Mouse (Mus musculus) heart, postnatal 36 days (tissue): ENCODE data around the gene Nudt7. TPM values are rescaled to one million over a fixed set of nuclear protein-coding genes. Genes with fewer than 3 reads are reported as not detected.

Source experiments
- DNase-seq, 2 experiments: peaks; one replicate each; pipeline ENCODE4 v3.0.0; 2021 to 2022
- intact Hi-C: fragments of 180-260 bp; cut with DNase I; formaldehyde crosslinking; loops from one replicate; pipeline ENCODE4 v1.15.1; 2025
- total RNA-seq, 2 experiments: library from RNA; stranded (reverse); gene quantifications; 2 replicates each; pipeline ENCODE4 v1.2.3; 2021

Nudt7 gene
- total RNA-seq, 2 experiments from 2014 or later = 86.3 to 119 TPM

- intact Hi-C loops = no loop called here
- no peak for DNase-seq
Observed at GRCm38 (mm10) chr8:114140437-114140836, 7.1 kb downstream of the Nudt7 start.

DNA sequence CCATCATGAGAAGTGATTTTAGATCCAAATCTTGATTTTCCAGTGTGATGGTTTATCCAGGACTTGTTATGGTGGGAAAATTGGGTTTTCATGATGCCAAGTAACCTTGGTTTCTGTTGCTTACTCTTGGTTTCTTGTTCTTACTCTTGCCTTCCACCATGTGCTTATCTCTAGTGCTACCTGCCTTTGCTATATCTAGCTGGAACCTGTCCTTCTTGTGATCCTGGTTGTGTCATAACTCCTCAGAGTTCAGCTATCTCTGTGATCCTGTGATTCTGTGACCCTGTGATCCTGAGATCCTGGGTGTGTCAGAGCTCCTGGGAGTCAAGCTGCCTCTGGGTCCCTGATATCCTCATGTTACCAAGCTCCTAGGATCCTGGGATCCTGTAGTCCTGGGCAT, 8.8 kb downstream of the Nudt7 start:
- intact Hi-C loops = no loop called here
- DNase-seq = no peak

GRCm38 (mm10) chr8:114143645-114144290, 10.4 kb downstream of the Nudt7 start:
- DNase-seq = peak; percentile 57 to 61
- intact Hi-C loops = no loop called here

DNA sequence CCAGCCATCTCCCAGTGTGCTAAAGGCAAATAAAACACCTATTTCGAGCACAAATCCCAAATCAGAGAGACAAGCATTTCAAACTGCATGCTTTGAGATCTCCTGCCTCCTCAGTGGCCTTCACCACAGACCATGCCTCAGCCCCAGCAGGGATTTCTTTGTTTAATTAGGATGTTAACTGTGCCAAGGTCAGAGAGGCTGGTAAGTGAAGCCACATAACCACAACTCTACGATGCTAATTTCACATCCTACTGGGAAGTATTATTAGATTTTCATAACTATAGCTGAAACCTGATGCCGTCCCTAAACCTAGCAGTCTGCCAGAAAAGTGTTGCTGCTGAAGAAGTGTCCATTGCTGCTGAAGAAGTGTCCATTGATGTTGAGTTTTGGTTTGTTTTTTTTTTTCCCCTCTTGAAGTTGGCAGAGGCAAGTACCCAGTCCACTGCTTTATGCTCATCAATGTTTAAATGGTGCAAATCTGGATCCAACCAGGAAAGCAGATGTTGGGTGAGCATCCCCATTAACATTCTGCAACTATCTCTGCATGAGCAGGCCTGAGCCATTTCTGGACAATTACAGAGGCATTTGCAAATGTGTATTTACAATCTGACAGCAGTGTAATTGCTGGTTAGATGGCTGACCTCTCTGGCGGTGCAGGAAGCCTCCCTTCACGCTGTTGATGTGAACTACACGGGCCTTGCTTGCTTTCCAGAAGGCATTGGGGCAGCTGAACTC, 20.1 kb downstream of the Nudt7 start:
- intact Hi-C loops = no loop called here
- no peak for DNase-seq

- DNase-seq = no peak
- intact Hi-C loops = no loop called here
Observed at GRCm38 (mm10) chr8:114158586-114158985, 25.2 kb downstream of the Nudt7 start.

DNA sequence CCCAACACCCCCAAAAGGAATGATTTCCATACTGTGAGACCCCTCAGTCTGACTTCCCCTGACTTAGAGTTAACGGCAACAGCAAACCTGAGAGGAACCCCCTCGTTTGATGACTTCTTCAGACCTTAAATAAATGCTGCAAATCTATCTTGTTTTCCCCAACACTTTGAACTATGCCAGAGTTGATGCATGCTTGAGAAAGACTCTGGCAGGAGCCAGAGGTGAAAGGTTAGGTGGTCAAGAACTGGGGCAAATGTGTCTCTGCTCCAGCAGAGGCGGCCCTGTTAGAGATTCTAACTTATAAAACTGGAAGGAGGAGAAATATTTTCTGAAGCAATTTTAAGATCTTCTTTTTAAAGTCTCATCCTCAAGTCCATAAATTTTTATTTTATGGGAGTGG, 26.3 kb downstream of the Nudt7 start:
- intact Hi-C loops = no loop called here
- DNase-seq = no peak

GRCm38 (mm10) chr8:114163871-114164270, 30.5 kb downstream of the Nudt7 start:
- DNase-seq = no peak
- intact Hi-C loops = no loop called here

GRCm38 (mm10) chr8:114164444-114165096, 31.2 kb downstream of the Nudt7 start:
- DNase-seq = no peak
- intact Hi-C loops = no loop called here

DNA sequence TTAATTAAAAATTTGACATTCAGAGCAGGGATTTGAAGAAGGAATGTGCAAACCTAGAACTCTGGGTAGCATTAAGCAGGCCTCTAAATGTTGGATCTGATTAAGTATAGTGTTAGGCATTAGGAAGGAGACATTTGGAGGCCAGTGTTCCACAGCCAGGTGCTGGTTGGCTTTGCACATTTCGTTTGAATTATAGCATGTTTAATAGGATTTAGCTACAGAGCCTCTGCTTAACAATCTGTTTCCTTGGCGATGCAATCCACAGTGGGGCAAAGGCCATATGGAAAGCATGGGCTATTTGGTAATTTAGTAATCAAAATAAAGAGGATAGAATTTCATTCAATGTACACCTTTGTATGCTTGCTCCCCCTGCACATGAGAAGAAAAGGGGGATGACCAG, 32.4 kb downstream of the Nudt7 start:
- intact Hi-C loops = no loop called here
- DNase-seq = no peak

GRCm38 (mm10) chr8:114176721-114177120, 43.4 kb downstream of the Nudt7 start:
- intact Hi-C loops = no loop called here
- DNase-seq = no peak

DNA sequence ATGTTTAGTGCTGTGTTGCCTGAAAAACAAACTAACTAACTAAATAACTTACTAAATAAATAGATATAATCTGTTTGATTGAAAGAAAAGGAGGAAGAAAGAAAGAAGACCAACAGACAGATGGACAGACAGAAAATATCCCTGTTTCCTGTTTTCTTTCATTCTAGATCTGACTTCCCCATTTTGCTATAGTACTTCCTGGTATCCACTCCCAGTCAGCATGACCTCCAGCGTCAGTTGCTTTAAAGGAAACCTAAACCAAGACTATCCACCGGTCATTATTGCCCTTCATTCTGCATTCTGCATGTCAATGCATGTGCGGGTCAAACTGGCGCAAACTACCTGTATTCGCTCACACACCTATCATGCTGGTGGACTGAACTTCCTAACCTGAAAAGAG, 60.0 kb downstream of the Nudt7 start:
- intact Hi-C loops = no loop called here
- no peak for DNase-seq

DNA sequence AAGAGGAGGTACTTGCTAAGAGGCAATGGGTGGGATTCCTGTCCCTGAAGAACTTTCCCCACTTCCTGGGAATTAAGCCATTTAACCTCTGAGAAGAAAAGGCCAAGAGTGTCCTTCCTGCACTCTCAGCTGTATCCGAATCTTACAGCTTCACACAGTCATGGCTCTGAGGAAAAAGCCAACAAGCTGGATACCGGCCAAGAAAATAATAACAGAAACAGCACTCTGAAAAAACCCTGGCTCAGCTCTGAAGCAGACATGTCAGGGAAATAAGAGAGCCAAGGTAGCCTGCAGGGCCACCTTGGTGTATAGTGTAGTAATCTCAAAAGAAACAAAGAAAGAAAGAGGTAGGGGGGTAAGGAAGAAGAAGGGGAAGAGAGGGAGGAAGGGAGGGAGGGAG, 65.6 kb downstream of the Nudt7 start:
- DNase-seq = no peak
- intact Hi-C loops = no loop called here

Other genes with a start within 250 kb of the Nudt7 start
- under 1 TPM; 0.05 to 0.17 TPM for gene Vat1l, start 72.1 kb downstream of the Nudt7 start, total RNA-seq